ENCODE assay signal across 11 mouse cellular contexts in the genomic region with DNA sequence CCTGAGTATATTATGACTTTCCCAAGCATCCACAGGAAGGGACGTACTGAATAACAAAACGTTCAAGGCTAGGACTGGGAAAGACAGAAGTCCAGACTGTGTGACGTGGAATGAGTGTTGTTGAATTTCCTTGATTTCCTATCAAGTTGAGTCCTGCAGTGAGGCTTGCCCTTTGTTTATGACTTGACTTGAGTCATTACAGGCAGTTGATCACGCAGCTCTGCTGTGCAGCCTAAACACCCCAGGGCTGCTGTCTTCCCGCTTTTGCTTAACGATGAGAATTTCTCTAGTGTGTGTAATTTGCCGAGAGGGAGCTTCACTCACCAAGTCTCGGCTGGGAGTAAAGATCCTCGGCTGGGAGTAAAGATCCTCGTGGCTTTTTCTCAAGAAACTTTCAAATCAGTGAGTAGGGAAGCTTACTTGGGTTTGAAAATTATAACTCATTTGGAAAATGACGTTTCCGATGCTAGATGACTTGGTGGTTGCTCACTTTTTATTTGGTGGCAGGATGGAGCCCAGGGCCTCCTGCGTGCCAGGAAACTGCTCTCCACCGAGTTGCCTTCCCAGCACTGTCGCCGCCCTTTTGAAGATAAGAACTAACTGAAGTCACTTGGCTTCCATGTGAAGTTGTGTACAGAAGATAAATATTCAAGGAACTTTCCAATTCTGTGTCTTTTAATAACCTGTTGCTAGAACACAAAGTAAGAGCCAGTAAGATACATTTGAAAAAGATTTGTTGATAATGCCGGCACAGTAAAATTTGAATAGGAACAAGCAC. TPM values are rescaled to one million over a fixed set of nuclear protein-coding genes. Genes with fewer than 3 reads are reported as not detected.
DNase-seq lines count a peak whose midpoint lies in the region; ATAC-seq lines count a peak whose summit lies in the region.
"Had no signal": no experiment of that assay in that cellular context is flagged by ENCODE, and none has a peak within 500 bp of the region (broad histone marks: within the 10 kb centered on the region; RNA-seq: fewer than 3 reads in every experiment).

No protein-coding gene starts in this region.

- H3K4me2 ChIP-seq in heart, embryonic 12.5 days = 0 out of 2 replicates have a peak overlapping the region, but pooled peaks have one; percentile 4
- peak overlapping the region; percentile 34 for H3K4me2 ChIP-seq in liver, embryonic 12.5 days

- H3K4me3 ChIP-seq in heart, embryonic 12.5 days = no peak overlapping the region
- H3K4me3 ChIP-seq in liver, embryonic 12.5 days = no peak overlapping the region
- H3K4me3 ChIP-seq in limb, embryonic 10.5 days = no peak overlapping the region

- no peak overlapping the region for H3K9ac ChIP-seq in heart, embryonic 12.5 days
- peak overlapping the region; percentile 39; the same call in 1 of the 2 replicates for H3K9ac ChIP-seq in liver, embryonic 12.5 days

- no peaks in the 10 kb centered on the region for H3K27me3 ChIP-seq in heart, embryonic 12.5 days (replicated peaks)
- H3K27me3 ChIP-seq in liver, embryonic 12.5 days (replicated peaks) = no peaks in the 10 kb centered on the region
- no peaks in the 10 kb centered on the region for H3K27me3 ChIP-seq in limb, embryonic 10.5 days (ENCODE audit: low read depth, poor library complexity, severe bottlenecking)

- intact Hi-C loops in heart, postnatal 25 days (cut with DNase I) = loop anchor here (10.0 kb wide), 1 partner anchor 265 kb away; no protein-coding TSS in a partner anchor
- intact Hi-C loops in left cerebral cortex, postnatal 14 days (cut with DNase I) = no loop called here

- no peaks in the 10 kb centered on the region for H3K4me1 ChIP-seq in heart, embryonic 12.5 days (replicated peaks)
- H3K4me1 ChIP-seq in liver, embryonic 12.5 days = peaks cover 24% of the 10 kb centered on the region
- peaks cover 3% of the 10 kb centered on the region; the same call in 1 of the 2 replicates for H3K4me1 ChIP-seq in limb, embryonic 10.5 days

- peak overlapping the region; percentile 12; the same call in 1 of the 2 replicates for H3K27ac ChIP-seq in heart, embryonic 12.5 days (ENCODE audit: poor library complexity, severe bottlenecking)
- peak overlapping the region; percentile 64 for H3K27ac ChIP-seq in liver, embryonic 12.5 days
- H3K27ac ChIP-seq in limb, embryonic 10.5 days = no peak overlapping the region

- DNase-seq in heart, adult 18-20 months = peak; percentile 37 to 40
- no peak for DNase-seq in heart, postnatal 25 days (ENCODE audit: low spot score)
- no peak for DNase-seq in thymus, adult 18-20 months
- no peak for DNase-seq in left cerebral cortex, postnatal 14 days (ENCODE audit: low spot score in 2 of 2)
- DNase-seq in limb, embryonic 10.5 days (ENCODE audit: low spot score) = no peak
- DNase-seq: gastrocnemius, postnatal 36 days; midbrain, embryonic 14.5 days; thymus, postnatal 36 days had no signal

- 48% methylated on average over 17 of the region's 17 CpGs for WGBS in heart, embryonic 12.5 days
- WGBS in liver, embryonic 12.5 days (ENCODE audit: insufficient replicate concordance) = 44% methylated on average over 17 of the region's 17 CpGs
- 75% methylated on average over 17 of the region's 17 CpGs for WGBS in limb, embryonic 10.5 days

- ATAC-seq in heart, embryonic 12.5 days (ENCODE audit: insufficient number of reproducible peaks, low FRiP score) = no peak
- ATAC-seq in liver, embryonic 12.5 days = peak; percentile 71
- peak; percentile 83 for ATAC-seq in megakaryocyte-erythroid progenitor cell, adult 5-6 weeks (replicated peaks; ENCODE audit: low FRiP score, low TSS enrichment, poor library complexity, severe bottlenecking)

- H3K9me3 ChIP-seq in heart, embryonic 12.5 days (replicated peaks) = no peaks in the 10 kb centered on the region
- H3K9me3 ChIP-seq in liver, embryonic 12.5 days (replicated peaks) = no peaks in the 10 kb centered on the region
- no peaks in the 10 kb centered on the region for H3K9me3 ChIP-seq in limb, embryonic 10.5 days (replicated peaks)

- no peaks in the 10 kb centered on the region for H3K36me3 ChIP-seq in heart, embryonic 12.5 days
- no peaks in the 10 kb centered on the region for H3K36me3 ChIP-seq in liver, embryonic 12.5 days
- no peaks in the 10 kb centered on the region for H3K36me3 ChIP-seq in limb, embryonic 10.5 days

RNA-seq across cellular contexts. Expression of gene Bmpr2, which starts 23.4 kb away (rescaled TPM):
- total RNA-seq in heart, adult 18-20 months (2021) = 10 to 100 TPM; 39.7 to 44.5 TPM
- total RNA-seq in heart, postnatal 25 days (2021) = 10 to 100 TPM; 39.2 to 46.7 TPM
- polyA plus RNA-seq in heart, embryonic 12.5 days (2016; fragmentation: Nextera tagmentation; extraction: Ambion mirVana) = 8.7 and 11.1 TPM in 2 replicates
- 1.5 and 1.8 TPM in 2 replicates for polyA plus RNA-seq in liver, embryonic 12.5 days (2016; fragmentation: Nextera tagmentation; extraction: Ambion mirVana)
- total RNA-seq in megakaryocyte-erythroid progenitor cell, adult 5-6 weeks (2014; fragmentation: Nextera tagmentation) = 4.3 and 5.9 TPM in 2 replicates
- total RNA-seq in megakaryocyte-erythroid progenitor cell, adult 5-6 weeks (2017) = 8.4 and 9.7 TPM in 2 replicates
- 100 to 1,000 TPM; 103 to 108 TPM for total RNA-seq in left cerebral cortex, postnatal 14 days (2021)
- polyA plus RNA-seq in limb, embryonic 10.5 days (2016; fragmentation: Nextera tagmentation; extraction: Ambion mirVana) = 5.1 and 8.0 TPM in 2 replicates

RNA-seq across cellular contexts. Expression of gene Nop58, which starts 55.0 kb away (rescaled TPM):
- total RNA-seq in heart, adult 18-20 months (2021) = 10 to 100 TPM; 30.1 to 33.1 TPM
- 10 to 100 TPM; 26.9 to 29.6 TPM for total RNA-seq in heart, postnatal 25 days (2021)
- 186 and 187 TPM in 2 replicates for polyA plus RNA-seq in heart, embryonic 12.5 days (2016; fragmentation: Nextera tagmentation; extraction: Ambion mirVana)
- 274 and 282 TPM in 2 replicates for polyA plus RNA-seq in liver, embryonic 12.5 days (2016; fragmentation: Nextera tagmentation; extraction: Ambion mirVana)
- total RNA-seq in megakaryocyte-erythroid progenitor cell, adult 5-6 weeks (2014; fragmentation: Nextera tagmentation) = 255 and 369 TPM in 2 replicates
- 2,583 and 2,929 TPM in 2 replicates for total RNA-seq in megakaryocyte-erythroid progenitor cell, adult 5-6 weeks (2017)
- total RNA-seq in left cerebral cortex, postnatal 14 days (2021) = 10 to 100 TPM; 49.7 to 51.6 TPM
- polyA plus RNA-seq in limb, embryonic 10.5 days (2016; fragmentation: Nextera tagmentation; extraction: Ambion mirVana) = 292 and 307 TPM in 2 replicates

Comparison
In these comparisons a context has a peak if more than half of its experiments do, and no peak if none do; other contexts are left out.
1. DNase-seq: peak in heart, adult 18-20 months (2 of 2); none in heart, postnatal 25 days (single experiment), thymus, adult 18-20 months (0 of 2), left cerebral cortex, postnatal 14 days (0 of 2) and limb, embryonic 10.5 days (single experiment).
2. RNA of gene Nop58, which starts 55.0 kb away (total RNA-seq): 255 to 2,929 TPM in megakaryocyte-erythroid progenitor cell, adult 5-6 weeks; 49.7 to 51.6 TPM in left cerebral cortex, postnatal 14 days, 30.1 to 33.1 TPM in heart, adult 18-20 months and 26.9 to 29.6 TPM in heart, postnatal 25 days; every median in the first group is over 4 times any median in the second.